Mouse (Mus musculus) CH12.LX (cell line): Measurements from ENCODE around the gene Ly6g6d.
"Not testable (repeated sequence)": the region's sequence is repeated elsewhere in the genome, so short reads cannot be mapped to it uniquely, and the experiment has no call there.

ENCODE experiments used
- CTCF ChIP-seq, 2 experiments: IDR thresholded peaks in 1 of 2; conservative IDR thresholded peaks in 1 of 2; 2 replicates each; pipeline ENCODE4 v1.5.1; 2011 to 2012; ENCODE audit warnings: low read depth in 2 of 2, low read length in 2 of 2, improper control_type of control experiment in 1 of 2, inconsistent platforms in 1 of 2, mild to moderate bottlenecking in 1 of 2, moderate library complexity in 1 of 2
- EP300 ChIP-seq: IDR thresholded peaks from 2 replicates; pipeline ENCODE4 v1.6.1; 2011; ENCODE audit warnings: low read length, improper control_type of control experiment
- HCFC1 ChIP-seq: IDR thresholded peaks from 2 replicates; pipeline ENCODE4 v1.6.1; 2012; ENCODE audit warnings: low read depth, mild to moderate bottlenecking, inconsistent platforms, low read length, improper control_type of control experiment
- MEF2A ChIP-seq: IDR thresholded peaks from 2 replicates; pipeline ENCODE4 v1.6.1; 2014; ENCODE audit warnings: low read depth, mild to moderate bottlenecking, inconsistent platforms, low read length, improper control_type of control experiment, borderline replicate concordance
- PAX5 ChIP-seq: IDR thresholded peaks from 2 replicates; pipeline ENCODE4 v1.6.1; 2012; ENCODE audit warnings: low read length, inconsistent platforms, mixed read lengths
- POLR2A ChIP-seq: IDR thresholded peaks from 2 replicates; pipeline ENCODE4 v1.6.1; 2011; ENCODE audit warnings: low read depth, mild to moderate bottlenecking, improper control_type of control experiment, low read length
- RAD21 ChIP-seq: IDR thresholded peaks from 2 replicates; pipeline ENCODE4 v1.6.1; 2011; ENCODE audit warnings: low read depth, mild to moderate bottlenecking, low read length, improper control_type of control experiment, moderate library complexity
- SMC3 ChIP-seq: IDR thresholded peaks from 2 replicates; pipeline ENCODE4 v1.6.1; 2011; ENCODE audit warnings: low read depth, low read length, improper control_type of control experiment
- TCF12 ChIP-seq: IDR thresholded peaks from 2 replicates; pipeline ENCODE4 v1.6.1; 2014; ENCODE audit warnings: low read depth, mild to moderate bottlenecking, inconsistent platforms, low read length, improper control_type of control experiment
- USF2 ChIP-seq: conservative IDR thresholded peaks from 2 replicates; pipeline ENCODE4 v1.6.1; 2011; ENCODE audit warnings: low read depth, low read length, improper control_type of control experiment
- ZC3H11A ChIP-seq: IDR thresholded peaks from 2 replicates; pipeline ENCODE4 v1.6.1; 2012; ENCODE audit warnings: low read depth, mild to moderate bottlenecking, inconsistent platforms, low read length, improper control_type of control experiment
- ZKSCAN1 ChIP-seq: IDR thresholded peaks from 2 replicates; pipeline ENCODE4 v1.6.1; 2012; ENCODE audit warnings: low read depth, inconsistent platforms, low read length, improper control_type of control experiment, borderline replicate concordance
- ZMIZ1 ChIP-seq: IDR thresholded peaks from 2 replicates; pipeline ENCODE4 v1.6.1; 2012; ENCODE audit warnings: low read depth, mild to moderate bottlenecking, inconsistent platforms, low read length, improper control_type of control experiment

DNA sequence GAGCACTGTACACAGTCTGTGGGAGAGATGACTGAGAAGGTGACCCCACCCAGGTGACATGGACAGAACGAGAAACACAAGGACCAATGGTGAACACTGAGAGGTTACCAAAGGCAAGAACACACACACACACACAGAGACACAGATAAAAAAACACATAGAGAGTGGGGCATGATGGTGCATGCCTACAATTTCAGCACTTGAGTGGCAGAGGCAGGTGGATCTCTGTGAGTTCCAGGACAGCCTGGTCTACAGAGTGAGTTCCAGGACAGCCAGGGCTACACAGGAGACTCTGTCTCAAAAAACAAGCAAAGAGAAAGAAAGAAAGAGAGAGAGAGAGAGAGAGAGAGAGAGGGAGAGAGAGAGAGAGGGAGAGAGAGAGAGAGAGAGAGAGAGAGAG, 44.2 kb downstream of the Ly6g6d start:
- TF ChIP-seq ZMIZ1; CTCF (conservative IDR thresholded peaks at IDR 0.05 in 1 of 2, IDR thresholded peaks at IDR 0.05 in 1 of 2; ENCODE audit: low read depth in 2 of 2, low read length in 2 of 2); TCF12; ZKSCAN1; SMC3; EP300; POLR2A; PAX5; HCFC1; RAD21; ZC3H11A; MEF2A; USF2: not testable (repeated sequence)
